Mouse (Mus musculus) megakaryocyte, embryonic 14.5 days (primary cell): ENCODE data around the gene Cep290.

Experiments
- FLI1 ChIP-seq: IDR thresholded peaks from 2 replicates; pipeline ENCODE4 v1.6.1; 2012; ENCODE audit warnings: low read length, inconsistent platforms, mixed read lengths
- GATA1 ChIP-seq: IDR thresholded peaks from 3 replicates; pipeline ENCODE4 v1.6.1; 2012; ENCODE audit warnings: mixed read lengths, low read length, inconsistent platforms, borderline replicate concordance

GRCm38 (mm10) chr10:100475040-100475439 lies 12.3 kb upstream of the Cep290 start:
- no peak for TF ChIP-seq GATA1
- TF ChIP-seq FLI1, result no peak
